Mouse (Mus musculus) liver, embryonic 16.5 days (tissue): ENCODE measurements around the gene Nrg4. TPM values are rescaled to one million over a fixed set of nuclear protein-coding genes. Genes with fewer than 3 reads are reported as not detected.

Experiments used
- ATAC-seq: fragments of 200-750 bp; cut with Nextera tagmentation; 2 replicates; pipeline ENCODE4 v1.8.0; 2017; ENCODE audit warnings: low read depth, mild to moderate bottlenecking, moderate number of reproducible peaks, moderate library complexity
- H3K27ac ChIP-seq: fragments of 300-500 bp; sonication (generic); 2 replicates; pipeline ENCODE4 v1.5.1; 2014; ENCODE audit warnings: mild to moderate bottlenecking, low read length
- H3K27me3 ChIP-seq: fragments of 300-500 bp; sonication (generic); 2 replicates; pipeline ENCODE4 v1.6.1; 2014; ENCODE audit warnings: low read depth, low read length, mixed read lengths; ENCODE audit not compliant: control insufficient read depth, insufficient read depth
- H3K36me3 ChIP-seq: fragments of 300-500 bp; sonication (generic); 2 replicates; pipeline ENCODE4 v1.6.1; 2014; ENCODE audit warnings: mild to moderate bottlenecking; ENCODE audit not compliant: control insufficient read depth, insufficient read depth
- H3K4me1 ChIP-seq: fragments of 300-500 bp; sonication (generic); 2 replicates; pipeline ENCODE4 v1.6.1; 2014; ENCODE audit warnings: low read depth, low read length, mixed read lengths; ENCODE audit not compliant: control insufficient read depth
- H3K4me2 ChIP-seq: fragments of 300-500 bp; sonication (generic); 2 replicates; pipeline ENCODE4 v1.6.1; 2014; ENCODE audit warnings: low read depth, low read length, mixed read lengths
- H3K4me3 ChIP-seq: fragments of 300-500 bp; sonication (generic); 2 replicates; pipeline ENCODE4 v1.5.1; 2014; ENCODE audit warnings: low read depth, mild to moderate bottlenecking, low read length
- H3K9ac ChIP-seq: fragments of 300-500 bp; sonication (generic); 2 replicates; pipeline ENCODE4 v1.6.1; 2014; ENCODE audit warnings: low read depth, low read length
- H3K9me3 ChIP-seq: fragments of 300-500 bp; sonication (generic); replicated peaks from 2 replicates; pipeline ENCODE4 v1.6.1; 2016; ENCODE audit warnings: low read length; ENCODE audit not compliant: control insufficient read depth
- WGBS: fragments of 180-500 bp; shearing (Covaris S2); extraction: QIAGEN DNeasy Blood & Tissue Kit; methylation state at CpG from one replicate; pipeline ENCODE4 v1.1.7; 2014; ENCODE audit not compliant: insufficient replicate concordance; 5-methylcytosine and 5-hydroxymethylcytosine counted together
- polyA plus RNA-seq: library from polyadenylated mRNA; unstranded; fragments of >200 nt; fragmentation: Nextera tagmentation; extraction: Ambion mirVana; gene quantifications from 2 replicates; pipeline ENCODE4 v1.2.1, GENCODE M21; 2015

Gene Nrg4
- polyA plus RNA-seq, 1 experiment from 2014 or later, result 2.6 TPM

DNA sequence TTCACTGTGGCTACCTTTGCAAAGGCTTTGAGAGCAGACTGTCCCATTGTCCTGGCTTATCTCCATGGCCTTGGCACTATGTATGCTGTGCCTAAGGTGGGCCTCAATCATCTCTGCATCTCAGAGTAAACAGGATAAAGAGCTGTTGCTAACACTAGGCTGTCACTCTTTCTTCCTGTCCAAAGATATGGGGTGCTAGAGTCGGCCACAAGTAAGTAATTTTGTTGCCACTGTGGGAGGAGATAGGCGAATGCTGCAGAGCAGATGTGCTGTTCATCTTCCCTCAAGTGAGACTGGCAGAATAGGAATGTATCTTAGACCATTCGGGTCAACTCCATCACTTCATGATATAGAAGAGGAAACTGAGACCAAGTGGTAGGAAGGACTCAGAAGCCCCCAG is 28.0 kb upstream of the Nrg4 start:
- Histone ChIP-seq H3K4me1 (no peaks in the 10 kb centered on the region), H3K27me3 (no peaks in the 10 kb centered on the region), H3K27ac (no peak overlapping the region), H3K36me3 (no peaks in the 10 kb centered on the region), H3K9me3 (no peaks in the 10 kb centered on the region), H3K4me2 (no peak overlapping the region), H3K9ac (no peak overlapping the region), H3K4me3 (no peak overlapping the region)
- 44% methylated on average over 3 of the region's 3 CpGs for WGBS
- ATAC-seq, result no peak

DNA sequence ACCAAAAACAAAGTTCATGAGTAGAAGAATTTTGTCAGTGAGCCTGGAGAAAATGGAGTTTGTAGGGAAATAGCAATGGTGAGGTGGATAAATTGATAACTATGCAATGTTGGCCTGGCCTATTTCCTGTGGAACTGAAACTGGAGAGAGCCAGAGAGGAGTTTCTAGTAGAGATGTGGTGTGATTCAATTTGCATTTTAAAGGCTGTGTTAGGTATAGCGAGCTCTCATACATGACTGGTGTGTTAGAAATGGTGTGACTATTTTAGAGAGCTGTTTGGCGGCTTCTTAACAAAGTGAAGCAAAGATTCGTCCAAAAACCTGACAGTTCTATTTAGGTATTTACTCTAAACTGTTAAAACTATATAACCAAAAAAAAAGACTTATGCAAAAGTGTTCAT is 22.0 kb upstream of the Nrg4 start:
- no peak for ATAC-seq
- WGBS, result 58% methylated on average over 3 of the region's 3 CpGs
- no peaks in the 10 kb centered on the region for H3K4me1 ChIP-seq
- no peaks in the 10 kb centered on the region for H3K27me3 ChIP-seq
- no peak overlapping the region for H3K9ac ChIP-seq
- no peaks in the 10 kb centered on the region for H3K9me3 ChIP-seq
- H3K27ac ChIP-seq, result no peak overlapping the region
- H3K4me2 ChIP-seq, result no peak overlapping the region
- H3K36me3 ChIP-seq, result no peaks in the 10 kb centered on the region
- H3K4me3 ChIP-seq, result no peak overlapping the region

DNA sequence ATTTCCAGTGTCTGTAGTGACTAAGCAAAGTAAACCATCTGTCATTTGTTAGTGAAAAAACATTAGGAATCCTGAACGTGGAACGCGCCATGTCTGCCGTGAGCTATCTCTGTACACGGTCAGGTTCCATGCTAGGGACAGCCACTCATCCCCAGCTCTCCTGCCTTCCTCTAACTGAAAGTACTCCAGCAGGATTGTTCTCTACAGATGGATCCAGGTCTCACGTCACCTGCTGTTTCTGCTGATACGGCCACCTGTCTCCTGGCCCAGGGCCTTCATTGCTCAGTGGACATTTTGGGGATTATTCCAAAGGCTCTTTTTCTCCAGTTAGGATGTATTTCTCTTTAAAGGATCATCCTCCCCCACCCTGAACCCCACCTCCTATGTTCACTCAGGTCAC is 18.7 kb upstream of the Nrg4 start:
- ATAC-seq, result no peak
- Histone ChIP-seq H3K36me3 (no peaks in the 10 kb centered on the region), H3K27ac (no peak overlapping the region), H3K9ac (no peak overlapping the region), H3K27me3 (no peaks in the 10 kb centered on the region), H3K4me2 (no peak overlapping the region), H3K4me1 (no peaks in the 10 kb centered on the region), H3K4me3 (no peak overlapping the region), H3K9me3 (no peaks in the 10 kb centered on the region)
- WGBS, result 81% methylated on average over 7 of the region's 7 CpGs

DNA sequence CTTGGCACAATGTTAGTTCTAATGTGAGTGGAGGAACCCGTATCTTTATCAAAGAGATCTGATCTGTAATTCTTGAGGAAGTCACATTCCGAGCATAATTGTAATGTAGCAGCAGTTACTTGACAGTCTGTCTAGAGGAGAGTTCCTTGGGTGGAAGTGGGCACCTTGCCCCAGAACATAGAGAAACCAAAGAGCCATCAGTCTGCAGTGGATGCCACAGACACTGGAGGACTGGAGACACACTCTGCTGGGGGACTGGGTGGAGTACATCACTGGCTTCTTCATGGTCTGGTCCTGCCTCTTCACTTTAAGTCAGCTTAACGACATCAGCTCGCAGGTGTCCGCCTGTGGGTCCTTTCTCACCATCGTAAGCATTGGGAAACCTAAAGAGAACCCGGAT is 17.5 kb upstream of the Nrg4 start:
- H3K9ac ChIP-seq, result no peak overlapping the region
- H3K4me1 ChIP-seq, result no peaks in the 10 kb centered on the region
- 56% methylated on average over 7 of the region's 7 CpGs for WGBS
- no peaks in the 10 kb centered on the region for H3K36me3 ChIP-seq
- no peak overlapping the region for H3K4me2 ChIP-seq
- H3K9me3 ChIP-seq, result no peaks in the 10 kb centered on the region
- H3K27me3 ChIP-seq, result no peaks in the 10 kb centered on the region
- ATAC-seq, result no peak
- H3K27ac ChIP-seq, result no peak overlapping the region
- no peak overlapping the region for H3K4me3 ChIP-seq

DNA sequence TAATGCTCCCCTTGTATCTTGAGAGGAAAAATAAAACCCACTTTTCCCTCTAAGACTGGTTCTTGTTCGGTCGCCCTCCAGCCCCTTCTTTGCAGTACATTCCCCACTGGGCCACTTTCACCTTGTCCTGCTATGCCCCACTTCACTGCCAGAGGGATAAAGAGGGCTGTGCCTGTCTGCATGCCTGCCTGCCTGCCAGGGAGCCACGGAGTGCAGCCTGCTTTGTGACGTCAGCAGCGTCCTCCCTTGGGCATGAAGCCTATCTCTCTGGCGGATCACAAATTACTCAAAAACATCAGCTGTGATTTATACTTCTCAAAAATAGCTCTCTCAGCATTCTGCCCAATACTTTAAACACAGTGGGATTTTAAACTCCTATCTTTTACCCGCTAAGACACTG is 6.3 kb upstream of the Nrg4 start:
- H3K9me3 ChIP-seq, result no peaks in the 10 kb centered on the region
- H3K36me3 ChIP-seq, result no peaks in the 10 kb centered on the region
- ATAC-seq, result no peak
- no peak overlapping the region for H3K9ac ChIP-seq
- 30% methylated on average over 7 of the region's 7 CpGs for WGBS
- H3K4me2 ChIP-seq, result no peak overlapping the region
- H3K4me1 ChIP-seq, result no peaks in the 10 kb centered on the region
- no peak overlapping the region for H3K27ac ChIP-seq
- no peak overlapping the region for H3K4me3 ChIP-seq
- peaks cover 29% of the 10 kb centered on the region for H3K27me3 ChIP-seq

DNA sequence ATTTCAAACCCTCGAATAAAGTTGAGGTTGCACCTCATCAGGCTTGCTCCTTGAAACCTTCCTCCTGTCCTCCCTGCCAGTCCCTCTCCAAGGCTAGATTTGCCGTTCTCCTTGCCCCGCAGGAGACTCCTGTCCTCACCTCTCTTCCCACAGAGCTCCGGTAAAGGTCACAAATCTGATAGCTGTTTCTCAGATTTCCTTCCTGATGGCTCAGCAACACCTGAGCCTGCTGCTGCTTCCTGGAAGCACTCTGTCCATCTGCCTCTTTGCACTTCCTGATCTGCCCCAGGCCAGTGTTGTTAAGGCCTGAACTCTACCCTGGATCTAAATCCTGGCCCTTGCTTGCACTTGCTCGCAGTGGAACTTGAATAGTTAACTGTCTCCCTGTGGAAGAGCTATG is 5.8 kb upstream of the Nrg4 start:
- Histone ChIP-seq H3K9me3 (no peaks in the 10 kb centered on the region), H3K27ac (no peak overlapping the region), H3K4me1 (no peaks in the 10 kb centered on the region), H3K27me3 (peaks cover 34% of the 10 kb centered on the region), H3K4me2 (no peak overlapping the region), H3K36me3 (no peaks in the 10 kb centered on the region), H3K4me3 (no peak overlapping the region), H3K9ac (no peak overlapping the region)
- 27% methylated on average over 5 of the region's 5 CpGs for WGBS
- ATAC-seq, result no peak

DNA sequence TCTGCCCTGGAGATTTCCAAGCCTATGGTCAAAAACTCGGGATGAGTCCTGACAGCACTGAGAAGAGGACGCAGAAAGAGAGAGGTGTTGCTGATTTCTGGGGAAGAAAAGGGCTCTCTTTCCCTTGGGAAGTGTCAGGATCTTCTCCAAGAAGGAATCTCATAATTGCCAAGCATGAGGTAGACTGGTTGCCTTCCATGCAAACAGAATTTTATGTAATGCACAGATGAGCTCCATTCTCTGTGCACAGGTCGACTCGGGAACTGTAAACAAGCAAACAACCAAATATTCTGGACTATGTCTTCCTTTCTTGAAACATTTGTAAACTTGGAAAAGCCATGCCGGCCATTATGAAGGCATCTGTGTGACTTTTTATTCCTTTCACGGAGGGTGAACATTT is 2.8 kb upstream of the Nrg4 start:
- no peaks in the 10 kb centered on the region for H3K9me3 ChIP-seq
- no peak overlapping the region for H3K4me2 ChIP-seq
- WGBS, result 58% methylated on average over 6 of the region's 6 CpGs
- H3K4me3 ChIP-seq, result no peak overlapping the region
- H3K4me1 ChIP-seq, result no peaks in the 10 kb centered on the region
- no peak for ATAC-seq
- H3K27ac ChIP-seq, result no peak overlapping the region
- H3K9ac ChIP-seq, result no peak overlapping the region
- peaks cover 63% of the 10 kb centered on the region for H3K27me3 ChIP-seq
- H3K36me3 ChIP-seq, result no peaks in the 10 kb centered on the region

DNA sequence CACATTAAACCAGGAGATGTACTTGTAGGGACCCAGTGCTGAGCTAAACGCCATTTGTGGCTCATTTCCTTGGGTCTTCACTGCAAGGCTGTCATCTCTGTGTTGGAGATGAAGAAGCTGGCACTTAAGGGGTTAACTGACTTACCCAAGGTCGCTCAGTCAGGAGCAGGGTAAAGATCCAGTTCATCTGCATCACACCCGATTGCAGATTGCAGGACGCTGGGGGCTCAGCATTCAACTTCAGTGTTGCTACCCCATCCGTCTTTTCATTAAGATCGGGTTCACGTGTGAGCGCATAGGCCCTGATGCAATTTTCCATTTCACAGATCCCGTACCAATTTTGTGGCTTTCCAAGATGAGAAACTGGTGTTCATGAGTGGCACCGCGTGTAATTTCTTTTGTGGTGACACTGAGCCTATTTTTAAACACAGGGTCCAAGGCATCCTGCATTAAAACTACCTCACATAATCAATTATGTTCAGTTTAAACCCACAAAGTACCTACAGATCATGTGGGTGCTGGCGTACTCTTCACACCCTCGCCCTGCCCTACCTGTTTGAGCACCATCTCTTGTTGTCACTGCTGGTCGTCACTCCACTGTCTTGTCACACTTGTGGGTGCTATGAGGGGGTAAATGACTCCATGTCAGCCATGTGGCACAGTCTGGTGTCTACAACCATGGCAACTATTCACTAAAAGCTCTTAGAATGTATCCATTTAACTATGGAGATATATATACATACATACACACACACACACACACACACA is 1.7 kb upstream of the Nrg4 start:
- no peaks in the 10 kb centered on the region for H3K4me1 ChIP-seq
- WGBS, result 22% methylated on average over 14 of the region's 14 CpGs
- no peaks in the 10 kb centered on the region for H3K36me3 ChIP-seq
- H3K4me3 ChIP-seq, result no peak overlapping the region
- H3K27me3 ChIP-seq, result peaks cover 69% of the 10 kb centered on the region
- H3K9me3 ChIP-seq, result no peaks in the 10 kb centered on the region
- H3K27ac ChIP-seq, result no peak overlapping the region
- ATAC-seq, result no peak
- no peak overlapping the region for H3K9ac ChIP-seq
- no peak overlapping the region for H3K4me2 ChIP-seq

DNA sequence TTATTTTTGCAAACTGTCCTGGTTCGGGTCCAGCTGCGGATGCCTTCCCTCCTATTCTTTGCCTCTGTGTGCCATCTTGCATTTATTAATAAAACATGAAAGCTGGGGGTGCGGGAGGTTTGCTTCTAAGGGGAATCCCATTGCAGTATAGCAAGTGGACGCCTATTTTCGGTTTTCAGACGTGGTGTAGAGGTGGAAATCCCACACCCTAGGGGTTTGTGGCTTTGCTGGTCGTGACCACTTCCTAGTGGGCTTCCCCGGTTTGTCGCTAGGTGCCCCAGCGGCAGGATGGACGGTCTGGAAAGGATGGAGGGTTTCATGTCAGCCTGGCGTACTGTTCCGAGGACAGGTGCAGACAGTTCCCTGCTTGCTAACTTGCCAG is 581 bp upstream of the Nrg4 start:
- Histone ChIP-seq H3K4me2 (peak overlapping the region; percentile 75), H3K36me3 (no peaks in the 10 kb centered on the region), H3K4me1 (no peaks in the 10 kb centered on the region), H3K9ac (no peak overlapping the region), H3K9me3 (no peaks in the 10 kb centered on the region), H3K27ac (no peak overlapping the region), H3K27me3 (peaks cover 69% of the 10 kb centered on the region), H3K4me3 (peak overlapping the region; percentile 67)
- no peak for ATAC-seq
- WGBS, result under 1% methylated on average over 13 of the region's 13 CpGs
